Mouse (Mus musculus) liver, postnatal 0 days (tissue): ENCODE results near the gene Pop5.

Experiments used
- CTCF ChIP-seq: sonication (generic); IDR thresholded peaks from 2 replicates; pipeline ENCODE4 v1.5.1; 2016; ENCODE audit warnings: antibody characterized with exemption, low read depth
- EP300 ChIP-seq: IDR thresholded peaks from 2 replicates; pipeline ENCODE4 v1.6.1; 2016; ENCODE audit warnings: antibody characterized with exemption, low read depth, mild to moderate bottlenecking

- TF ChIP-seq CTCF: peak; percentile 75
- TF ChIP-seq EP300: no peak
Observed at GRCm38 (mm10) chr5:115275998-115276397, 40.4 kb downstream of the Pop5 start.
